Mouse (Mus musculus) layer of hippocampus, postnatal 36 days (tissue): Measurements from ENCODE around the gene Dhrs7. TPM values are rescaled to one million over a fixed set of nuclear protein-coding genes. Genes with fewer than 3 reads are reported as not detected.
"Not testable (repeated sequence)": the region's sequence is repeated elsewhere in the genome, so short reads cannot be mapped to it uniquely, and the experiment has no call there.

Experiments used
- DNase-seq, 2 experiments: peaks; one replicate each; pipeline ENCODE4 v3.0.0; 2022
- total RNA-seq, 2 experiments: library from RNA; stranded (reverse); gene quantifications; 2 replicates each; pipeline ENCODE4 v1.2.3; 2021

The Dhrs7 gene
- total RNA-seq: 10 to 100 TPM; 43.9 to 45.3 TPM

DNA sequence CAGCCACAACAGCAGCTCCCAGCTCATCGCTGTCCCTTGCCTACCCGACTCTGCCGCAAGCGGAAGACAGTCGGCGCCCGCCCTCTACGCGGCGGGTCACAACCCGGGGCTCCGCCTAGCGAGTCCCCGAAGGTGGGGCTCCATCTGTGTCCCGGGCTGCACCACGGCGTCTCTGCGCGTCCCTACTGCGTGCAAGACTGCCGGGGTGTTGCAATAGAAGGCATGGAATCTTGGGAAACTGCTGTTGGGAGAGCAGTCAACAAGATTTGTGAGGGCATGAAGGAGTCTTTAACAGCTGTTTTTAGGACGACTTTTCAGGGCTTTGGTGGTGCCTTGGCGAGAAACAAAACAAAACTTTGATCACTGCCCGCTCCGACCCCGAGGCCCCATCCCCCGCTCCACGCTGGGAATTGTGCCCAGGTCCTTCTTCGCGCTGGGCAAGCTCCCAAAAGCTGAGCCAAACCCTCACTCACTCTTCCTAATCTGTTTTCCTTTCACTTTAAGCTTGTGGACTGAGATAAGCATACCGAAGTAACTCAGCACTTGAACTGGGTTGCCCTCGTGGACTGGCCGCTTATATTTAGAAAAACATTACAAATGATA is at the start of gene Dhrs7:
Dhrs7 (minus strand) TSS at position 175 of the 603 bp plus-strand sequence.
- peak; percentile 69 to 81 for DNase-seq

DNA sequence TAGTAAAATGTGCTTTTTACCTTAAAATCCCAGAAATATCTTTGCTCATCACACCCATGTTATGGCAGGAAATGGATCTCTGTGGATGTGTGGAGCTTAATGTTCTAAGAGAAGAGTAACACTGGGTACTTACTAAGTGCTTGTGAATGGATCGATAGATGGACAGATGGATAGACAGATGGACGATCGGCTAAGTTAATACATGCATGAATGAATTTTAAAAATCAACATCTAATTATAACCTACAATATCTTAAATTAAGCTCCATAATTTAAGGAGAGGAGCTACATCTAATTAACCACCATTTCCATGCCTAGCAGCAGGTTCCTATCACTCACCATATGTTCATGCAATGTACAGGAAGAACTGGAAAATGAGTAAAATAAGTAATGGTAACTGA is 45.3 kb upstream of the Dhrs7 start:
- no peak for DNase-seq

DNA sequence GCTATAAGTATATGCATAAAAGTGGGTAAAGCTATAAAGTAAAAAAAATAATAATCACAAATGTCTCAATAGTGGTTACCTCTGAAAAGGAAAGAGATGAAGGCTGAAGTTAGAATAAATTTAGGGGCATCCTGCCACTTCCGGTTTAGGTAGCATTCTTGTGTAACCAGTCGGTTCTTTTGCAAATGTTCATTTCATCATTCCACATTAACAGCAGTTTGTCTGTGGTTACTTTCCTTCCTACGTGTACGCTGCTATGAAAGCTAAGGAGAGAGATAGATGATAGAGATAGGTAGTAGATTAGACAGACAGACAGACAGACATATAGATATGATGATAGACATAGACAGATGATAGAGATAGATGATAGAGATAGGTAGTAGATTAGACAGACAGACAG is 39.4 kb upstream of the Dhrs7 start:
- DNase-seq: no peak

DNA sequence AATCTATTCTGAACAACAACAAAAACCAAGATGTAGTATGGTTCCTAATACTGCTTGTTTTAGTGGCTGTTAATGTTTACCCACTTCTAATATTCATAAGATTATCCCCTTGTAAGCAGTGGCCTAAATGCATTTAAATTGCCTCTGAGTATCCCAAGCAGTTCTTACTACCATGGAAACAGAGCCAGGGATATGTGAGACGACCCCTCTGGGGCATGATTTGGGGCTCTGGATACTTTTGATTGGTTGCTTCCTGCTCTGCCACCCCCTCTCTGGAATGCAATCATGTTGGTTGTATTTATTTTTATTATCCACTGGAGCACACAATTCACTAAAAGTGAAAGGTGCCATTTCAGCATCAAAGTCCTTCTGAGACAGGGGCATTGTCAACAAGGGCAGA is 35.3 kb upstream of the Dhrs7 start:
- DNase-seq: no peak

- no peak for DNase-seq
Measured at GRCm38 (mm10) chr12:72694901-72695463, 30.3 kb upstream of the Dhrs7 start.

GRCm38 (mm10) chr12:72694438-72694837 is 29.7 kb upstream of the Dhrs7 start:
- no peak for DNase-seq

GRCm38 (mm10) chr12:72693895-72694294 is 29.2 kb upstream of the Dhrs7 start:
- DNase-seq: no peak

- DNase-seq: not testable (repeated sequence)
Measured at GRCm38 (mm10) chr12:72688281-72688680, 23.6 kb upstream of the Dhrs7 start.

DNA sequence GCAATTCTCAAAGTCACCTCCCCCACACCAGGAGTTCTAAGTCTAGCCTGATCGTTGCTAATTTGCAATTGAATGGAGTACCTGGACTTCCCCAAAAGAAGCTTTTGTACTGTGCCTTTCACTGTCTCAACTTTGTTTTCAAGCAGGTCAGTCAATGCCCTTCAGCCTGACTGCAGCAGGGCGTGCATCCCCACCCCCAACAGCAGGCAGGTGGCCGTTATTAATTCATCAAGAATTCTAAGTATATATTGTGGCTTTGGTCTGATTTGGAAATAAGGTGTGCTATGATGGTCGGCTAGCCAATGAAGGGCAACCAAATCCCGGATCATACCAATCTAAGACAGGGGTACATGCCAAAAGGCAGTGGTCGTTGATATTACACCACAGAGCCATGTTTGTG is 23.0 kb upstream of the Dhrs7 start:
- not testable (repeated sequence) for DNase-seq

DNA sequence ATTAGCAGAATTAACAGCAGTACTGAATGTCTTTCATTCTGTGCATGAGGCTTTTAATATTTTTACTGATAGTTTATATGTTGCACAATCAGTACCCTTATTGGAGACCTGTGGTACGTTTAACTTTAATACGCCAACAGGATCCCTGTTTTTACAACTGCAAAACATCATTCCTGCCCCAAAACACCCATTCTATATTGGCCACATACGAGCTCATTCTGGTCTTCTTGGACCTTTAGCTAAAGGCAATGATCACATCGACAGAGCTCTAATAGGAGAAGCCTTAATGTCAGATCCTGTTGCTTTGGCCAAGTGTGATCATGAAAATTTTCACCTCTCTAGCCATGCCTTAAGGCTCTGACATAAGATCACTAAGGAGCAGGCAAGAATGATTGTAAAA is 21.9 kb upstream of the Dhrs7 start:
- not testable (repeated sequence) for DNase-seq

- DNase-seq: no peak
Measured at GRCm38 (mm10) chr12:72683612-72684011, 18.9 kb upstream of the Dhrs7 start.

DNA sequence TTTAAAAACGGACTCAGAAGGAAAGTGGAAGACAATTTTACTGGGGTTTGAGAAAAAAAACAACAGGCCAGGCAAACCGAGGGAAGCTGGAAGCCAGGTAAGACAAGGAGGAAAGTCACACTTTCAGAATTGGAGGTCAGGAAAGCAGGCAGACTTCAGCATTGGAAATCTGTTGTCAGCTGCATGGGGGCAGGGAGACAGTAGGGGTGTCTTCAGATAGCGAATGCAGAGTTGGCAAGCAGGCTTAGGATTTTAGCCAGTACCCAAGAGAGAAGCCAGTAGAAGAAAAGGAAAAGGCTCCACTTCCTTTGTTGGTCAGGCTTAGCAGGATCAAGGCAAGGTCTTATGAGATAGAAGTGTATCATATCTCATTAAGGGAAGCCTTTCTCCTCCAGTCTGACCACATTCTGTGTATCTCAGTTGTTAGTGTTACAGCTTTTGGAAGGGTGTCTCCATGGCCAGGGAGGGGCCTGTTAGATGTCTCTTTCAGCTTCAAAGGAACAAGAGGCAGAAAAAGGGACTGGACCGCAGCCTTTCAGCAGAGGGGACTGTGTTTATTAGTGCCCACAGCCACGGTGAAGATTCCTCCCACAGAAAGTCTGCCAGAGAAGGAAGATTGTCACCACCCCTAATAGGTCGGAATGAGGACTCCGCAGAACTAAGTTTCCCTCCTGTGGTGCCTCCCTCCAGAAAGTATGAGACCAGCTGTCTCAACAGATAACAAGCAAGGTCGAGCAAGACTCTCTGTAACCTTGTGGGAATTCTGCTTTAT is 18.0 kb upstream of the Dhrs7 start:
- no peak for DNase-seq

GRCm38 (mm10) chr12:72681919-72682318 is 17.2 kb upstream of the Dhrs7 start:
- DNase-seq: no peak

- DNase-seq: no peak
Measured at GRCm38 (mm10) chr12:72679635-72680034, 14.9 kb upstream of the Dhrs7 start.

DNA sequence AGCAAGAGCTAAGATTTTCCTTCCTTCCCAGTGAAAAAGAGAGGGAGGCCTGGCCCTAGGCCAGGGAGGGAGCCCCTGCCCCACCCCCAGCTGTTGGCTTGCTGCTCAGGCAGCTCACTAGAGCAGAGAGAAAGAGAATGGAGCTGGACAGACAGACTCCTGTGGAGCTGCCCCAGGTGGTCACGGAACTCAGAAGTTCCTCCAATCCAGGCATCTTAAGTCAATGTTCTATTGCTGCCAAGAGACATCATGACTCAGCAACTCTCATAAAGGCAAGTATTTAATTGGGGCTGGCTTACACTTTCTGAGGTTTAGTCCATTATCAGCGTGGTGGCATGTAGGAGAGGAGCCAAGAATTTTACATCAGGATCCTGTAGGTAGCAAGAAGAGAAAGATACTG is 10.1 kb upstream of the Dhrs7 start:
- DNase-seq: no peak

- no peak for DNase-seq
Measured at GRCm38 (mm10) chr12:72674079-72674797, 9.5 kb upstream of the Dhrs7 start.

- no peak for DNase-seq
Measured at GRCm38 (mm10) chr12:72671516-72672135, 6.9 kb upstream of the Dhrs7 start.

DNA sequence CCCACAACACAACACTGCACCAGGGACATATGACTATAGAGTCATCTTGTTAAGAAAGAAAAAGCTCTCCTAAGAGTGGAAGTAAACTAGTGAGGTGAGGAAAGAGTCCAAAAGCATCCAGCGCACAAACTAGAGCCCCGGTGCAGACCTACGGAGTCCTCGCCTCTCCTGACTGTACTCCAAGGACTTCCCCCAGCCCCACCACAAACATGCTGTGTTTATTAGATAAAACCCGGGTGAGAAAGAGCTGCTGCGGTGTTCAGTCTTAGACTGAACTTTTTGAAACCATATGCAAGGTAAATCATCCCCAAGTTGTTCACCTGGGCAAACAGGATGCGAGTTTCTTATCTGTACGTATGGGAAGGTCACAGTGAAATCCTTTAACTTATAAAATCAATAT is 6.2 kb upstream of the Dhrs7 start:
- DNase-seq: no peak

DNA sequence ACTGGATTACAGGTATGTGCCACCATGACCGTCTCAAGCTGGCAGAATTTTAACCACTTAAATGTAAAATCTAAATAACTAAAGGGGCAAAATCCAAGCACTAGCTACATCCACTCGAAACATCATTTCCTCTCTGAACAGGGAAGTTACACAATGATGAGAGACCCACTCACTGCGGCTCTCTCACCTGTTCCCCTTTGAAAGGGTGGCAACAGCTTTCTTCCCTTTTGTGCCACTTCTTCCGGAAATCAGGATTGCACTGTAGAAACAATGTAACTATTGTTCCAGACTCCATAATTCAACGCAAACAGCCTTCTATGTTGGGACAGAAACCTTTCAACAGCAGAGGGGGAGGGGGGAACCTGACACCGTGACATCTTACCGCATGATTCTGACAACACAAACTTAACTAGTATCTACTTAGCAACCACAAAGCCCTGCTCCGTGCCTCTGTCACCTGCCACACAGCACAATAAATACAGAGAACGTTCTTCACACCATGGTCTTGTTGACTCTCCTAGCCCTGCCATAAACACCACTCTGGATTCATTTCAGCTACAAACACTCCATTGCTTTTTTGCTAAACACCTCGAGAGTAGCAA is 3.3 kb upstream of the Dhrs7 start:
- no peak for DNase-seq

DNA sequence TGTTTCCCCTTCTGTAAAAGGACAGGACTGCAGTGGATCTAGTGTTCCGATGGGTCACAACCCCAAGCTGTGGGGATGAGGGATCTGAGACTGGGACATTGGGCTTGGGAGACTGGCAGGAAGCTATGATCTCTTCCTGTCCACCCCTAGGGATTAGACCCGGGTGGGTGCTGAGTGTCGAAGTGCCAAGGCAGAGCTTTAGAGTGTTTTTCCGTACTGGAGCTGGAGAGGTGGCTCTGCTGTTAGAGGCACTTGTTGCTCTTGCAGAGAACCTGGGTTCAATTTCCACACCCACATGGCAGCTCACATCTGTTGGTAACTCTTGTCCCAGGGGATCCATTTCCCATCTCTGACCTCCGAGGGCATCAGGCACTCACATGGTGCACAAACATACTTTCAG is 1.3 kb upstream of the Dhrs7 start:
- no peak for DNase-seq

GRCm38 (mm10) chr12:72664020-72664734 is 532 bp downstream of the Dhrs7 start:
- peak in 1 of 2 experiments; percentile 13 for DNase-seq

GRCm38 (mm10) chr12:72655775-72656174 is 8.9 kb downstream of the Dhrs7 start:
- no peak for DNase-seq
